Mouse (Mus musculus) 3134 (cell line): Measurements from ENCODE around the gene Hand2.

ENCODE experiments used
- DNase-seq: peaks from one replicate; pipeline ENCODE4 v3.0.0-alpha.2; 2011; ENCODE audit warnings: low spot score; ENCODE audit not compliant: insufficient read length; ENCODE audit errors: extremely low read depth

Gene Hand2

GRCm38 (mm10) chr8:57324091-57324490 lies 3.3 kb downstream of the Hand2 start:
- no peak for DNase-seq

GRCm38 (mm10) chr8:57324671-57325070 lies 3.9 kb downstream of the Hand2 start:
- DNase-seq = no peak

GRCm38 (mm10) chr8:57325111-57325891 lies 4.5 kb downstream of the Hand2 start:
- no peak for DNase-seq

GRCm38 (mm10) chr8:57326091-57327065 lies 5.6 kb downstream of the Hand2 start:
- DNase-seq = no peak

GRCm38 (mm10) chr8:57327281-57328160 lies 6.7 kb downstream of the Hand2 start:
- DNase-seq = no peak

GRCm38 (mm10) chr8:57328161-57328920 lies 7.6 kb downstream of the Hand2 start:
- DNase-seq = no peak

GRCm38 (mm10) chr8:57328931-57329341 lies 8.2 kb downstream of the Hand2 start:
- no peak for DNase-seq

GRCm38 (mm10) chr8:57330106-57330505 lies 9.3 kb downstream of the Hand2 start:
- no peak for DNase-seq

GRCm38 (mm10) chr8:57331727-57332630 lies 11.2 kb downstream of the Hand2 start:
- no peak for DNase-seq

GRCm38 (mm10) chr8:57332676-57333482 lies 12.1 kb downstream of the Hand2 start:
- no peak for DNase-seq

GRCm38 (mm10) chr8:57333483-57333770 lies 12.6 kb downstream of the Hand2 start:
- DNase-seq = no peak

GRCm38 (mm10) chr8:57333795-57334551 lies 13.2 kb downstream of the Hand2 start:
- no peak for DNase-seq

GRCm38 (mm10) chr8:57334714-57335113 lies 13.9 kb downstream of the Hand2 start:
- DNase-seq = no peak

GRCm38 (mm10) chr8:57337271-57338030 lies 16.7 kb downstream of the Hand2 start:
- DNase-seq = no peak

GRCm38 (mm10) chr8:57339711-57340650 lies 19.2 kb downstream of the Hand2 start:
- no peak for DNase-seq
